Mouse (Mus musculus): ENCODE data around the gene Hinfp. TPM values are rescaled to one million over a fixed set of nuclear protein-coding genes. Genes with fewer than 3 reads are reported as not detected.
A peak's percentile ranks its signal among the peaks of the same experiment; 100 is the strongest.
"Not testable (repeated sequence)": the region's sequence is repeated elsewhere in the genome, so short reads cannot be mapped to it uniquely, and the experiment has no call there.

Gene Hinfp
- polyA plus RNA-seq, 1 experiment from 2014 or later, result 27.2 TPM

DNA sequence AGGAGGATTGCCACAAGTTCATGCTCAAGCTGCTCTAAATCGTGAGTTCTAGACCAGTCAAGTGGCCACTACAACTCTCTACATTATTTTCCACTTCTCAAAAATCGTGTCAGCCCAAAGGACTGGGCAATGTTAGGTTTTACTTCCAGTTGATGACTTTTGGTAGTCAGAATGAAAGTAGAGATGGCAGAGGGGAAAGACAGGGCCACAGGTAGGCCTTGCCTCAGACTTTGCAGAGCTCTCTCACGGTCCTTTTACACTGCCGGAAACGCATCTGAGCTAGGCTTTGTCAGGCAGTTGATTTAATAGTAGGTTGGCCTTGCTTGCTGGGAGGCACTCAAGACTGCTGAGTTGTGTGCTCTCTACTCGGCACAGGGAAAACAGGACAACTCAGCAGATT, 18.7 kb upstream of the Hinfp start:
- Histone ChIP-seq H3K36me3 (ENCODE audit: insufficient read depth, low read length) (peaks cover 5% of the 10 kb centered on the region), H3K27ac (ENCODE audit: low read length) (no peak overlapping the region), H3K4me2 (replicated peaks; ENCODE audit: low read depth, low read length) (no peak overlapping the region), H3K4me1 (ENCODE audit: insufficient read depth, low read length) (peaks cover 21% of the 10 kb centered on the region), H3K4me3 (ENCODE audit: low read length) (no peak overlapping the region), H3K27me3 (ENCODE audit: insufficient read depth, low read length) (no peaks in the 10 kb centered on the region), H3K9me3 (ENCODE audit: low read length) (no peaks in the 10 kb centered on the region), H3K9ac (replicated peaks; ENCODE audit: low read length) (no peak overlapping the region)
- WGBS, result 60% methylated on average over 6 of the region's 6 CpGs
- no peak for ATAC-seq (ENCODE audit: low FRiP score, low TSS enrichment)

DNA sequence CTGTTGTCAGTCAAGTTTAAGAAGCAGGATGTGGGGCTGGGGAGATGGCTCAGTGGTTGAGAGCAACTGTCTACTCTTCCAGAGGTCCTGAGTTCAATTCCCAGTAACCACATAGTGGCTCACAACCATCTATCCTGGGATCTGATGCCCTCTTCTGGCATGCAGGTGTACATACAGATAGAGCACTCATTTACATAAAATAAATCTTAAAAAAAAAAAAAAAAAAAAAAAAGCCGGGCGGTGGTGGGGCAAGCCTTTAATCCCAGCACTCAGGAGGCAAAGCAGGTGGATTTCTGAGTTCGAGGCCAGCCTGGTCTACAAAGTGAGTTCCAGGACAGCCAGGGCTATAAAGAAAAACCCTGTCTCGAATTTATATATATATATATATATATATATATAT, 18.2 kb upstream of the Hinfp start:
- H3K4me1 ChIP-seq (ENCODE audit: insufficient read depth, low read length), result peaks cover 25% of the 10 kb centered on the region
- H3K4me2 ChIP-seq (replicated peaks; ENCODE audit: low read depth, low read length); ATAC-seq (ENCODE audit: low FRiP score, low TSS enrichment); H3K27ac ChIP-seq (ENCODE audit: low read length); H3K9ac ChIP-seq (replicated peaks; ENCODE audit: low read length); H3K4me3 ChIP-seq (ENCODE audit: low read length); H3K27me3 ChIP-seq (ENCODE audit: insufficient read depth, low read length); H3K36me3 ChIP-seq (ENCODE audit: insufficient read depth, low read length); H3K9me3 ChIP-seq (ENCODE audit: low read length): not testable (repeated sequence)
- WGBS, result 82% methylated on average over 3 of the region's 4 CpGs

DNA sequence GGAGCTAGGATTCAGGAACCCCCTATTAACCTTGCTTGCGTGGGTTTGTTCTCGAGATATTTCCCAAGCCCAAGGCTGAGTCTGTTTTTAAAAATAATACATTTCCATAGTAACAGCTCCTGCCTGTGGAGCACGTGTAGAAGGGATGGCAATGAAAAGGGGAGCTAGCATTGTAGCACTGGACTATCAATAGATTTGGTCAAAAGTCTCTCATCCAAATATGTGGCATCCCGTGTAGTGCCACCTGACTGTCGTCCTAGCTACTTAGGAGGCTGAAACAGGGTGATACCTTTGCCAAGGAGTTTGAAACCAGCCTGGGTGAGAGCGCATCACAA, 15.3 kb upstream of the Hinfp start:
- peaks cover 12% of the 10 kb centered on the region for H3K36me3 ChIP-seq (ENCODE audit: insufficient read depth, low read length)
- ATAC-seq (ENCODE audit: low FRiP score, low TSS enrichment), result no peak
- 23% methylated on average over 6 of the region's 6 CpGs for WGBS
- H3K4me1 ChIP-seq (ENCODE audit: insufficient read depth, low read length), result peaks cover 30% of the 10 kb centered on the region
- peak overlapping the region; percentile 87 for H3K4me3 ChIP-seq (ENCODE audit: low read length)
- peak overlapping the region; percentile 44 for H3K27ac ChIP-seq (ENCODE audit: low read length)
- peak overlapping the region; percentile 93 for H3K4me2 ChIP-seq (replicated peaks; ENCODE audit: low read depth, low read length)
- peak overlapping the region; percentile 52 for H3K9ac ChIP-seq (replicated peaks; ENCODE audit: low read length)
- H3K27me3 ChIP-seq (ENCODE audit: insufficient read depth, low read length), result no peaks in the 10 kb centered on the region
- H3K9me3 ChIP-seq (ENCODE audit: low read length), result no peaks in the 10 kb centered on the region

DNA sequence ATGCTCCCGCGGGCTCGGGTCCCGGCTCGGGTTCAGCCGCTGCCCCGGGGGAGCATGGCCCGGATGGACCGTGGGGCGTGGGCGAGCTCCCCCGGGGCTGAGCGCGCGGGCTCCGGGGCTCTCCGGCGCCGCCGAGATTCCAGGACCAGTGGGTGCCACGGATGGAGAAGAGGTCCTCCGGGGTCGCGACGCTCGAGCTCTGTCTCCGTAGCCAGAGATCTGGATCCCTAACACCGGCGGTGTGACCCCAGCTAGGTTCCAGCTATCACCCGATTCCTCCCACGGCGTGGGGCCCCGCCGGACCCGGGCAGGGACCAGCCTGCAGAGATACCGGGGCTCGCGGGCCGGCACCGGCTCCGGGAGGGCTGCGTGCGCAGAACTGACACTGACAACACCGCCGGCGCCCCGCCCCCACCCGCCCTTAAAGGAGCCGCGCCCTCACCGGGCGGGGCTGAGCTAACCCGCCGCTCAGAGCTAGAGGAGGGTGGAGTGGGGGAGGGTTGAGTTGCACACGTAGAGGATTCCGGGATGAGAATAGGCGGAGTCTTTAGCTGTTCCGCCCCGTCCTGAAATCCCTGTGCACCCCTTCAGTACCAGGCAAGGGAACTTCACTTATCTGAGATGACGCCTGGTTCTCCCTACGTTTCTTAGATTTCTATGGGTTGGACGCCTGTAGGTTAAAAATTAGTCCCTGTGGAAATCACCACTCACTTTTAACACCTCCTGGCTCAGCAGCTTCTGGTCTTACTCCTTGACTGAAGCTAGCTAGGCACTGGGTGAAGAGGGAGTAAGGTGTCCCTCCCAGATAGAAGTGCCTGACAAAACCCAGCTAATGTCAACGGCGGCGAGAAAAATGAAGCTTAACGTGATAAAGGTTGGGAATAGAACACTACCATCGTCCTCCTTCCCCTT, 14.7 kb upstream of the Hinfp start, which contains the start of gene C2cd2l:
TSS of gene C2cd2l (minus strand) at position 399 of the 912 bp plus-strand sequence.
- H3K27me3 ChIP-seq (ENCODE audit: insufficient read depth, low read length), result no peaks in the 10 kb centered on the region
- H3K27ac ChIP-seq (ENCODE audit: low read length), result peak within 1 kb of the TSS; percentile 60
- H3K4me2 ChIP-seq (replicated peaks; ENCODE audit: low read depth, low read length), result peak within 1 kb of the TSS; percentile 93
- no peaks in the 10 kb centered on the region for H3K9me3 ChIP-seq (ENCODE audit: low read length)
- H3K4me3 ChIP-seq (ENCODE audit: low read length), result peak within 1 kb of the TSS; percentile 87
- ATAC-seq (ENCODE audit: low FRiP score, low TSS enrichment), result peak; percentile 97
- H3K4me1 ChIP-seq (ENCODE audit: insufficient read depth, low read length), result peaks cover 27% of the 10 kb centered on the region
- WGBS, result under 1% methylated on average over 67 of the region's 67 CpGs
- peak within 1 kb of the TSS; percentile 86 for H3K9ac ChIP-seq (replicated peaks; ENCODE audit: low read length)
- H3K36me3 ChIP-seq (ENCODE audit: insufficient read depth, low read length), result peaks cover 17% of the 10 kb centered on the region

DNA sequence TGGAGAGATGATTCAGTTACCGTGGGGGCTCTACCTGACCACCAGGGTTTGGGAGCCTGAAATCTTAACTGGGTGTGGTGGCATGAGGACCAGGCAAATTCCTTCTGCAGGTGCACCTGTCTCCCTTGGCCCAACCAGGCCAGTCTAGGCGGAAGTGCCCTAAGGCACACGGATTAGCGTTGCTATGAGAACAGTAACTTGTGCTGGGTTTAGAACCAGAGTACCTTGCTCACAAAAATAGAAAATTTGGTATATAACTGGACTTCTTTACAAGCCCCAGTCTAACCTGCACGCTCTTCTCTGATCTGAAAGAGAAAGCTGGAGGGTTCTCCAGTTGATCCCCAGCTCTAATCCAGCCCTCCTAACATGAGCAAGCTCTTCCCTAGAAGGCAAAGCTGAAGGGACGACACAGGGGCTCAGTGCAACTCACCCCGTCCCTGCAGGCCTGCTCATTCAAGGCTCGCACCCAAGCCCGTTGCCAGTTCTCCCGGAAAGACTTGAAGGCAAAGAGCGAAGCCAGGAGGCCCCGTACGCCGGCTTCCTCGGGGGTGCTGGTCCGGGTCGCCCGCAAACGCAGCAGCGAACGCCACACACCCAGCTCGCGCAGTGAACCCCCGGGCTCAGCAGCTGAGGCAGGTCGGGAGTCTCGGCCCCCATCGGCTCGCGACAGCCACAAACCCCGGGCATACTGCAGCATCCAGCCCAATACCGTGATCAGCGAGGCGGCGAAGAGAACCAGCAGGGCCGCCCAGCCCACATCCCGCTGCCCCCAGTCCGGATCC, 13.8 kb upstream of the Hinfp start:
- H3K36me3 ChIP-seq (ENCODE audit: insufficient read depth, low read length), result peaks cover 26% of the 10 kb centered on the region
- peak overlapping the region; percentile 93 for H3K4me2 ChIP-seq (replicated peaks; ENCODE audit: low read depth, low read length)
- peak; percentile 7 for ATAC-seq (ENCODE audit: low FRiP score, low TSS enrichment)
- peak overlapping the region; percentile 60; the same call in 1 of the 2 replicates for H3K27ac ChIP-seq (ENCODE audit: low read length)
- 2% methylated on average over 37 of the region's 37 CpGs for WGBS
- peak overlapping the region; percentile 87 for H3K4me3 ChIP-seq (ENCODE audit: low read length)
- H3K4me1 ChIP-seq (ENCODE audit: insufficient read depth, low read length), result peaks cover 27% of the 10 kb centered on the region
- H3K9me3 ChIP-seq (ENCODE audit: low read length), result no peaks in the 10 kb centered on the region
- no peaks in the 10 kb centered on the region for H3K27me3 ChIP-seq (ENCODE audit: insufficient read depth, low read length)
- H3K9ac ChIP-seq (replicated peaks; ENCODE audit: low read length), result peak overlapping the region; percentile 86

DNA sequence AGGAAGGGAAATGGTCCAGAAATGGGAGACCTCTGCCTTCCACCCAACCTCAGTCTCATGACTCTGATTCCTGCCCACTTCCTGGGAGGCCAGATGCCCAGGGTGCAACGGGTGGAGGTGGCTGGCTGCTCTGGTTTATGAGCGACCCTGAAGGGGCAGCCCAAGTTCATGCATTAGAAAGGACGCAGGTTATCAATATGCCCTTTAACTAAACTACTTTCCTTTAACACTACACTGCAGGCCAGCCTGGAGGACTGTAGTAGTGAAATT, 13.3 kb upstream of the Hinfp start:
- no peak for ATAC-seq (ENCODE audit: low FRiP score, low TSS enrichment)
- H3K27ac ChIP-seq (ENCODE audit: low read length), result peak overlapping the region; percentile 60; the same call in 1 of the 2 replicates
- peaks cover 27% of the 10 kb centered on the region for H3K4me1 ChIP-seq (ENCODE audit: insufficient read depth, low read length)
- H3K9ac ChIP-seq (replicated peaks; ENCODE audit: low read length), result peak overlapping the region; percentile 86
- H3K4me3 ChIP-seq (ENCODE audit: low read length), result peak overlapping the region; percentile 87
- H3K9me3 ChIP-seq (ENCODE audit: low read length), result no peaks in the 10 kb centered on the region
- H3K27me3 ChIP-seq (ENCODE audit: insufficient read depth, low read length), result no peaks in the 10 kb centered on the region
- peaks cover 31% of the 10 kb centered on the region for H3K36me3 ChIP-seq (ENCODE audit: insufficient read depth, low read length)
- 31% methylated on average over 3 of the region's 3 CpGs for WGBS
- peak overlapping the region; percentile 93 for H3K4me2 ChIP-seq (replicated peaks; ENCODE audit: low read depth, low read length)

DNA sequence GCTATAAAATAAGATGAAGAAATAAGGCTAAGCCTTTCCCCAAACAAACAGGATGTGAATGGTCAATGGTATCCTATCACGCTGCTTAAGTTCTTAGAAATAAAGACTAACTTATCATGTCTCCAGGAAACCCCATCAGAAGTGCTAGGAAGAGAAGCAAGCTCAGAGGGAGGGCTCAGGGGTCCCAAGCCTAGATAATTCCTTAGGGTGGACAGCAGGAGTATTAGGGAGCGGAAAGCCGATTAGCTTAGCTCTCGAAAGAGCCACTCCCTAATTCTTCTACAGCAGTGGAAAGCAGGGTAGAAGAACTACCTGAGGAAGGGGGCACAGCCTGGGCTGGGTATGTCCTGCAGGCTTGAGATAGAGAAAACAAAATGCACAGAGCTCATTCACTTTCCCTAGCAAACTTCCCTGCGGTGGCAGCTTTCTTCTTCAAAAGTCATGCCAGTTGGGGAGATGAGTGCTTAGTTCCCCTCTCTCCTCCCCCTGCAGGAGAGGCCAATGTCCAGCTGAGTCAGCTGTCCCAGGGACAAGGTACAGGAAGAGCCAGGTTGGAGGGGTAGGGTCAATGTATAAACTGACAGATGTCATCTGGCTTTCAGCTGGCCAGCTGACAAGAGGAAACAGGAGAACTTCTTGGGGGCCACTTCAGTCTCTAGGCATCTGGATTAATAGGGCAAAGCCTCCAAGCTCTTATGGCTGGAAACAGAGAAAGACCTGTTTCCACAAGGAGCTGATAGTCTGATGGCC, 12.8 kb upstream of the Hinfp start:
- 58% methylated on average over 5 of the region's 5 CpGs for WGBS
- ATAC-seq (ENCODE audit: low FRiP score, low TSS enrichment), result no peak
- Histone ChIP-seq H3K9me3 (ENCODE audit: low read length) (no peaks in the 10 kb centered on the region), H3K9ac (replicated peaks; ENCODE audit: low read length) (peak overlapping the region; percentile 86; the same call in 1 of the 2 replicates), H3K36me3 (ENCODE audit: insufficient read depth, low read length) (peaks cover 36% of the 10 kb centered on the region), H3K4me2 (replicated peaks; ENCODE audit: low read depth, low read length) (peak overlapping the region; percentile 93), H3K4me3 (ENCODE audit: low read length) (peak overlapping the region; percentile 87), H3K27me3 (ENCODE audit: insufficient read depth, low read length) (no peaks in the 10 kb centered on the region), H3K4me1 (ENCODE audit: insufficient read depth, low read length) (peaks cover 27% of the 10 kb centered on the region), H3K27ac (ENCODE audit: low read length) (peak overlapping the region; percentile 60; the same call in 1 of the 2 replicates)

DNA sequence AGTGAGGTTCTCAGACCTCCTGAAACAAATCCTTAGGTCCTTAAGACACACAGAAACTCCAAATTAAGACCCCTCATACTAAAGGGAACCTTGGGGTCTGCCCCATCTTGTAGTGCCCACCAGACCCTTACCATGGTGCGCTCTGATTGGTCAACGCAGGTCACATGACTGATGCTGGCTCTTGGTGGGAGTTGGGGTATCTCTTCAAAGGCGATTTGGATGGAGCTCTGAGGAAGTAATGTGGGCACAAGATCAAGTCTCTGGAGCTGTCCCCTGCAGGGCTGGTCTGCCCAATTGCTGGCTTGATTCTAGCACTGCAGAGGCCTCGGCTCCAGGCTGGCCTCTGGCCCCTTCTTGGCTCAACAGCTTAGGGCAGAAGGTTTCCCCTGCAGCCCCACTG, 12.0 kb upstream of the Hinfp start:
- H3K36me3 ChIP-seq (ENCODE audit: insufficient read depth, low read length), result peaks cover 42% of the 10 kb centered on the region
- H3K9ac ChIP-seq (replicated peaks; ENCODE audit: low read length), result no peak overlapping the region
- no peak overlapping the region; the same call in 1 of the 2 replicates for H3K4me3 ChIP-seq (ENCODE audit: low read length)
- H3K27me3 ChIP-seq (ENCODE audit: insufficient read depth, low read length), result no peaks in the 10 kb centered on the region
- no peaks in the 10 kb centered on the region for H3K9me3 ChIP-seq (ENCODE audit: low read length)
- no peak overlapping the region for H3K27ac ChIP-seq (ENCODE audit: low read length)
- H3K4me1 ChIP-seq (ENCODE audit: insufficient read depth, low read length), result peaks cover 27% of the 10 kb centered on the region
- WGBS, result 74% methylated on average over 4 of the region's 4 CpGs
- ATAC-seq (ENCODE audit: low FRiP score, low TSS enrichment), result no peak
- H3K4me2 ChIP-seq (replicated peaks; ENCODE audit: low read depth, low read length), result no peak overlapping the region

DNA sequence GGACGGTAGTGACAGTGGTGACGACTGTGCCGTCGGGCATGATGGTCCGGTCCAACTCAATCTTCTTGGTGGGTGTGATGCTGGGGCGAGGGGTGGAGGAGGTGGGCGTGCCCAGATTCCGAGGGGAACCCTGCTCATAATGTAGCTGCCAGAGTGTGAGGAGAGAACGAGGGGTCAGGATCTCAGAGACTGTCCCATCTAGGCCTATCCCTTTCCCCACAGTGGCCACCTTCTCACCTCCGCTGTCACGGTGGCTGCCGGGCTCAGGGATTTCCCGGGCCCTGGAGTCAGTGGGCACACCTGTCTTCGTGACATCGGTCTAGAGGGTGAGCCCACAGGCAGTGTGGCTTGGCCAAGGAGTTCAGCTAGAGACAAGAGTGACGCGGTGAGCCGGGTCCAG, 9.4 kb upstream of the Hinfp start:
- Histone ChIP-seq H3K36me3 (ENCODE audit: insufficient read depth, low read length) (peaks cover 49% of the 10 kb centered on the region), H3K4me3 (ENCODE audit: low read length) (no peak overlapping the region), H3K4me1 (ENCODE audit: insufficient read depth, low read length) (peaks cover 31% of the 10 kb centered on the region), H3K9ac (replicated peaks; ENCODE audit: low read length) (no peak overlapping the region), H3K27ac (ENCODE audit: low read length) (no peak overlapping the region), H3K27me3 (ENCODE audit: insufficient read depth, low read length) (no peaks in the 10 kb centered on the region), H3K9me3 (ENCODE audit: low read length) (no peaks in the 10 kb centered on the region), H3K4me2 (replicated peaks; ENCODE audit: low read depth, low read length) (no peak overlapping the region)
- no peak for ATAC-seq (ENCODE audit: low FRiP score, low TSS enrichment)
- WGBS, result 91% methylated on average over 18 of the region's 18 CpGs
